Mouse (Mus musculus): ENCODE data around the gene Gjb4. TPM values are rescaled to one million over a fixed set of nuclear protein-coding genes. Genes with fewer than 3 reads are reported as not detected.

Gene Gjb4
- total RNA-seq (2021), result not detected
- long read RNA-seq, experiment 1, result 0 reads
- long read RNA-seq, experiment 2, result 0 reads

DNA sequence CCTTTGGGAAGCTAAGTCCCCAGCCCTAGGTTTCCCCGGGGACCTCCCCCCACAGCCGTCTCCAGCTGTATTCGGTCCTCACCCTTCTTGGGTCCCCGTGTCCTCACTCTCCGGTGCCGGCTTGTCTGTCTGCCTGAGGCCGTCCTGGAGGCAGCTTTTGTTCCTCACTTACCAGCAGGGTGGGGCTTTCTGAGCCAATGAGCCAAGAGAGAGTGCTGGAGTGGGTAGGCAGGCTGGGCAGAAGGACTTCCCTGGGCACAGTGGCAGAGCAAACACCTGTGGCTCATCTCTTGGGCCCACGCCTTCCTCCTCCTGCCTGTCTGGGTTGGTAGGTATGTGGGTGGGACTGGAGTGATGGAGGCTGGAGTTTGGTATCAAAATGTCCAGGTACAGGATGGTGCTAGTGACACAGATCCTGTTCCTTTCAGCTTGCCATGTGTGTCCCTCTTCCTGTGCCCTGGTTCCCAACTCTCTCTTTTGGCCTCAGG, at the start of gene Gjb4:
TSS of gene Gjb4 (minus strand) at position 131 of the 488 bp plus-strand sequence.
- intact Hi-C loops (cut with DNase I), result no loop called here
- no peak for DNase-seq (ENCODE audit: low spot score in 2 of 2)

DNA sequence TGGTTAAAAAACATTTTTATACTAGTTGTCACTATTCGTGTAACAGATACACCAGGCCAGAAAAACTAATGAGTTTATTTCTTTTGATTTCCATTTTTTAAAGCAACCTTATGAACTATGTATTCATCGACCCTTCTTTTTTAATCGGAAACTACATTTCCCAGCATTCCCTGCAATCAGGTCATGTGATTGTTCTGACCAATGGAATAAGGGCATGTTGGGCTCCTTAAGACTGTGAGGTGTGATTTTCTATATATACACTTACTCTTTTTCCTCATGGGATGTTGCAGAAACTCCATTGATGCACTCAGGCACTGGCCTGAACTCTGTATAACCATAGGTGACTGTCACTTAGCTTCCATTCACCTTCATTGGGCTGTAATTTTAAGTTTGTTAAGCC, 48.7 kb upstream of the Gjb4 start:
- DNase-seq (ENCODE audit: low spot score in 2 of 2), result peak in 1 of 2 experiments; percentile 28
- intact Hi-C loops (cut with DNase I), result no loop called here

DNA sequence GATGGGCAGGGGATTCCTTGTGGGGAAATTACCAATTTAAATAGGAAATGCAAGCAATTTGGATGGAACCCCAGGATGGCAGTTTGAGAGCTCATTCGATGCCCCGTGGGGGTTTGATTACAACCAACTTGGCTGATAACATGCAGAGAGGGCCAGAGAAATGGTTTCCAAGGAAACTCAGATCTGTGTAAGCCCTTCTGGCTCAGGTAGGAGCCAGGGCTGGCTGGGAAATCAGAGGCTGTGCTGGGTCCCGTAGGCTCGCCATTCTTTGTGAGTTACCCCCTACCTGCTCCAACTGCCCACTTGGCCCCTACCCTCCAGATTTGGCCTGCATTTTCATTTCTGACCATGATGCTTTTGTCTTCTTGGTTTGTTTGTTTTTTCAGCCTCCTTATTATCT, 48.3 kb upstream of the Gjb4 start:
- intact Hi-C loops (cut with DNase I), result no loop called here
- DNase-seq (ENCODE audit: low spot score in 2 of 2), result no peak

DNA sequence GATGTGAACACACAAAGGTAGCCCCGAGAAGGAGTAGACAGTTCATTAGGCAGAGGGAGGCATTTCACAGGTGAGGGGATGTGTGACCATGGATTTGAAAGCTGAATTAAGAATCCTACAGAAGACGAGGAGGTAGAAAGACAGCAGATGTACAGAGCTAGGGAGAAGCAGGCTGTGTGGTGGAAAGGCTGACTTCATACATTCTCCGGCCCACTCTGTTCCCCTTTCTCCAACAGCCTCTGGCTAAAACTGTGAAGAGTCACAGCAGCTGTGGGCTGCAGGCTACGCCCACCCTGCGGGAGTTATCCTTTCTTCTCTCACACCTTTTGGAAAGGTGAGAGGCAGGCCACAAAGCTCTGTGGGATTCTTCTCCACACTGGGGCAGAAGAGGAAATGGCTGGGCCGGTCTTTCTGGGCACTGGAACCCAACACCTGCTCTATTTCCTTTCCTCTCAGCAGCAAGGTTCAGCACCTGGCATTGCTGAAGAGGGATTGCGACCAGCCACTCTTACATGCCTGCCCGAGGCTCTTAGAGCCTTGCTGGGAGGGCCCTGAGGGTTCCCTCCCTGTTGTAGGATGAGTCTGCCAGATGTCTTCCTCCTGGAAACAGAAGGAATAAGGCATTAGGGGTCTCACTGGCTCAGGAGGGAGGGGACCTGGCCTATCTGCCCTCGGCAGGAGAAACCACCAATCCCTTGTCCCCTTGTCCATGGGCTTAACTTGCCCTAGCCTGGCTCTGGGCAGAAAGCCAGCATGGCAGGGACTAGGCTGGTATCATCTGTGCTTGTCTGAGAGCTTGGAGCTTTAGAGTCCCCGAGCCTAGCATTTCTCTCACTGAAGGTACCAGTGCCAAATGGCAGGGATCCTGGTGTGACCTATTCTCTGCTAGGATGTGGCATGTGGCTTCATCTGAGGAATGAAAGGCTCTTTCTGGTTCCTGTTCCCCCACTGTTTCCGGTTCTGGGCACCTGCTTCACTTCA, 46.6 kb upstream of the Gjb4 start:
- intact Hi-C loops (cut with DNase I), result no loop called here
- DNase-seq (ENCODE audit: low spot score in 2 of 2), result peak in 1 of 2 experiments; percentile 20

DNA sequence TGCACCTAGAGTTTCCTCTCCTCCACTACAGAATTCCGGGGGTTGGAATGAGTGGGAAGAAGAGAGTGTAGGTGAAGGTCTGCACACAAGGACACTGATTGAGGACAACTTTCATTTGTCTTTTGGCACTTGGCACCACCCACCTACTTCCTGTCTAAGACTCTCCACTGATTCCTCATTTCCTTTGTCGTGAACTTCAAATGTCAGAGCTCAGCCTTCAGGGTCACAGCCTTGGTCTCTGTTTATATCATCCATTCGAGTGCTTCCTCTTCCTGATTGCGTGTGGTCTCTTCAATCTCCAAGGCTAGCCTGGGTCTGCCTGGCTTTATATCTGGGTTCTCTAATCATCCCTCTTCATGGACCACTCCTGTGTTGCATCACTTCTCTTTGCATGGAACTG, 41.7 kb upstream of the Gjb4 start:
- intact Hi-C loops (cut with DNase I), result no loop called here
- no peak for DNase-seq (ENCODE audit: low spot score in 2 of 2)

DNA sequence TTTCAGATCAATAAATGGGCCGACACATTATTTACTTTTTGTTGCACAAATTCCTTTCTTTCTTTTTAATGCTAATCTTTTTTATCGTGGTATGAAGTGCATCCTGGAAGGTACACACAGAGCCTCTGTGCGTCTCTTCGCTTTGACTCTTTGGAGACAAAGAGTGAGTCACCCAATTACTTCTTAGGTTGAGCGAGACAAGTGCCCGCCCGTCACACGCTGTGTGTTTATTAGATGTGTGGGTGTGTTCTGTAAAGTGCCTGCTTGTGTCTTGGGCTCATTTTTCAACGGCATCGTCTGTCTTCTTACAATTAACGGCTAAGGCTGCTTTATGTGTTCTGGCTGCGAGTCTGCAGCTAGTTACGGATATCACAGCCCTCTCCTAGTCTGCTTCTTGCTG, 35.8 kb upstream of the Gjb4 start:
- intact Hi-C loops (cut with DNase I), result no loop called here

DNA sequence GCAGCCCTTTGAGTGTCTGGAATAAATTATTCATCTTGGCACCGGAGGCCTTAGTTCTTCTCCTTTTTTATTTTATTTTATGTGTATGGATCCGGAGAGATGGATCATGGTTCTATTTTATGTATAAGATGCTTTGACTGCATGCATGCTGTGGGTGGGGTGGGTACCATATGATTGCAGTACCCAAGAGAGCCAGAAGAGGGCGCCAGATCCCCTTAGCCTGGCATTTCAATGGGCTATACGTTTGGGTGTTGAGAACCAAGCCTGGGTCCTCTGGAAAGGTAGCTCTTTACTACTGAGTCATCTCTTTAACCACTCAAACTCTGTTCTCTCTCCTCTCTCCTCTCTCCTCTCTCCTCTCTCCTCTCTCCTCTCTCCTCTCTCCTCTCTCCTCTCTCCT, 23.5 kb upstream of the Gjb4 start:
- no peak for DNase-seq (ENCODE audit: low spot score in 2 of 2)
- intact Hi-C loops (cut with DNase I), result no loop called here

More for the DNA sequence above, 35.8 kb upstream of the Gjb4 start:
- peak in 1 of 2 experiments; percentile 25 for DNase-seq (ENCODE audit: low spot score in 2 of 2)

DNA sequence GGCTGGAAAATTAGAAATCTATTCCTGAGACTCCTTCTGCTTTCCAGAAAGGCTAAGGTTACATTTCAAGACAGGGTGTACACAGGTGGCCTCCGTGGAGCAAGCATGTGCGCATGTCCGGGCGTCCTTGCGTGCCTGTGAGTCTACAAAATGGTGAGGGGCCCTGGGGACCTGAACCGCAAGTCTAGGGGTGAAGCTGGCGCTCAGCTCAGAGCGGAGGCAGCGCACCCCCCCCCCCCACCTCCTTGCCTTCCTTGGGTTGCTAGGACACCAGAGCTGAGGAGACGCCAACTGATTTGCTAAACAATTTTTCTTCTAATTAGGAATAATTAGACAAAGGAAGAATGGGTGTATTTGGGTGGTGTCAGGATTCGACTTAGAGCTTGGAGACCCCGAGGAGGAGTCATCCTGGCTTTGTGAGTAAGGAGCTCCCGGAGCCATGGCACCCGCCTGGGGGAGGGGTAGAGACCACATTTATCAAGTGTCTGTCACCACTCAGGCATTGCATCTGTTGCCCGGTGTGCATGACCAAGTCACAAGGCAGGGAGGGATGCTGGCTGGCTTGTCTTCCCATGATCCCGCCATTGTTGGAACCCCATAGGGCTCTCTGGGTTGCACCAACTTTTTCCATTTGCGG, 21.8 kb upstream of the Gjb4 start:
- intact Hi-C loops (cut with DNase I), result no loop called here
- no peak for DNase-seq (ENCODE audit: low spot score in 2 of 2)

DNA sequence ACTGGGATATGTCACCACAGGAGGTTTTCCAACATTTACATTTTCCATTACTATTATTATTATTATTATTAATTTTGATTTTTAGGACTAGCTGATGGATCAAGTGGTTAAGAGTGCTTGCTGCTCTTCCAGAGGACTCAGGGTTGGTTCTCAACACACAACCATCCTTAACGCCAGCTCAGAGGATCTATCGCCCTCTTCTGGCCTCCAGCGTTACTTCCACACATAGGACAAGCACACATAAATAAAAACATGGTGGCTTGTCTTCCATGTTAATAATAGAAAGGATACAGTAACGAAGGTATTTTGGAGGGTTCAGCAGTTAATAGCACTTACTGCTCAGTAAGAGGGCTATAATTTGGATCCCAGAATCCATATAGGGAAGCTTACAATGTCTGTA, 20.8 kb upstream of the Gjb4 start:
- no peak for DNase-seq (ENCODE audit: low spot score in 2 of 2)
- intact Hi-C loops (cut with DNase I), result no loop called here

DNA sequence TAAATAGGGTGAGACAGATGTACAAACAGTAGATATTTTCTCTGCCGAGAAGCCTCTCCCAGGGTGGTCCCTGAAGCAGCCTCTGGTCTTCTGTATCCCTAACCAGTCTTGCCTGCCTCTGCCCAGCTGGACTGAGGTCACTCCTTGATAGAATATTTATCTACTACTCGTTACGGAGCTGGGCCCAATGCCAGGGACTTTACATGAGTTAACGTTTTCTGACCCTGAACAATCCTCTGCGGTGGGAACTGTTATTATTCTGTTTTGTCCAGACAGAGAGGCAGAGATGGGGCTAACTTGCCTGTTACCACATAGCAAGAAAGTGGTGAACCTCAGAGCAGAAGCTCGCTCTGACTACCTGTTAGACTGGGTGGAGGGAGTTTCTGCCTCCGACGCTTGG, 19.6 kb upstream of the Gjb4 start:
- intact Hi-C loops (cut with DNase I), result no loop called here
- no peak for DNase-seq (ENCODE audit: low spot score in 2 of 2)

DNA sequence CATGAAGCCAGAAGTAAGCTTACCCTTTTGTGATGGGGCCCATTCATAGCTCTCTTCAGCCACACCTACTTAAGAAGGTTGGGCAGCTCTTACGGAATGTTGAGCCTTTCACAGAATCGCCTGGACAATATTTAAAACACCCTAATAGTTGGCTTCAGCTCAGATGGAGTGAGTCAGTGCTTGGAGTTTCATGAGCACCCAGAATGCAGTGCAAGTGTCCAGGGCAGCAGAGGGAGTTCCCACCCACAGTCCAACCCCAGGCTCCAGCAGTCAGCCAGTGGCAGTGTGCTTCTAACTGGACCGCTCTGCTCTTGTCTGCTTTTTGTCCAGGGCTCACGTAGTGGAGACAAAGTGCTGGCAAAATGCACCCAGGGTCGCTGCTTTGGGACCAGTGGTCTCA, 17.7 kb upstream of the Gjb4 start:
- intact Hi-C loops (cut with DNase I), result no loop called here
- DNase-seq (ENCODE audit: low spot score in 2 of 2), result no peak

DNA sequence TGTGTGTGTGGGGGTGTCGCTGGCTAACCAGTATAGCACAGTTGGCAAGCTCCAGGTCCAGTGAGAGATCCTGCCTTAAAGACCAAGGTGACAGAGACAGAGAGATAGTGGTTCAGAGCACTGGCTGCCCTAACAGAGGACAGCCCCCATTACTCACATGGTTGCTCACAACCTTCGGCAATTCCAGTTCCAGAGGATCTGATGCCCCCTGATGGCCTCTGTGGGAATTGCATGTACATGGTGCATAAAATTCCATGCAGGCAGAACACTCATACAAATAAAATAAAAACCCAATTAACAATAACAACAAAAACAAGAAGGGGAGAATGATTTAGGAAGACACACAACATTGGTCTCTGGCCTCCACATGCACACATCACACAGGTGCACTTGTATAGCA, 16.6 kb upstream of the Gjb4 start:
- intact Hi-C loops (cut with DNase I), result no loop called here
- no peak for DNase-seq (ENCODE audit: low spot score in 2 of 2)

DNA sequence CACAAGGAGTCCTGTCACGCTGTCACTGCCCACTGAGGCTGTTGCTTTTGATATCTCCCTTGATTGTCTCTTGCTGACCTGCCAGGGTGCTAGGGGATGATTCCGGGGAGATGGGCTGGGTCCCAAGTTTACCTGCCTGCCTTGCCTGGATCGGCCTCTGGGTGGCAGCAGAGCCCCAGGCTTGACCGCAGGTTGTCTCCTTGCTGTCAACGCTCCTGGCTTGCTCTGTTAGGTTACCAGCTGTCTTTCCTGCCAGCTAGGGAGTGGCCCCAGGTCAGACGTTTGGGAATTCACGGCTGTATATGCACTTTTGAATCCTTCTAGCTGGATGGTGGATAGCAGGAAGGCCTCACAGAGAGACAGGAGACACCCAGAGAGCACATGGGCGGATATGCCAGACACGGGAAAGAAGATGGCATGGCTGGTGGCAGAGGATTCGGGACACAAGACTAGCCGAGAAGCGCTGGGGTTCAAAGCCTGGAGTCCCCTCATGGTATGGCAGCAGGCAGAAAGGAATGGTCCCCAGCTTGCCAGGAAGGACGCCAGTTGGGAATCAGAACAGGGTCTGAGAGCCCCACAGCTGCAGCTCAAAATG, 14.6 kb upstream of the Gjb4 start:
- DNase-seq (ENCODE audit: low spot score in 2 of 2), result peak; percentile 38 to 81
- intact Hi-C loops (cut with DNase I), result no loop called here

DNA sequence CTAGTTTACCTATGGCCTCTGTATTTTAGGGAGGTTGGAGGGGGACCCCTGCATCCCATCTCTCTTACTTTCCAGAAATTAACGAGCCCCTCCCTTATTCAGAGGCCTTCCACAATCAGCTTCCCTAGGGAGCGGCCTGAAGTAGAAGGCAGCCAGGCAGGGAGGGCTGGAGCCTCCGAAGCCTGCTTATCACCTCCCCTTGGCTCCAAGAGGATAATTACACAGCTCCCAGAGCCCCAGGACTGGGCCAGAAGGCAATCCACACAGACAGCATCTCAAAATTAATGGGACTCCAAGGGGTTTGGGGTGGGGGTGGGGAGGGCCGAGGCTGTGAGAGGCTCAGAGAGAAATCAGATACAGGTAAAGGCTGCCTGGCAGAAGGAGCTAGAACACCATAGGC, 12.0 kb upstream of the Gjb4 start:
- no peak for DNase-seq (ENCODE audit: low spot score in 2 of 2)
- intact Hi-C loops (cut with DNase I), result no loop called here

DNA sequence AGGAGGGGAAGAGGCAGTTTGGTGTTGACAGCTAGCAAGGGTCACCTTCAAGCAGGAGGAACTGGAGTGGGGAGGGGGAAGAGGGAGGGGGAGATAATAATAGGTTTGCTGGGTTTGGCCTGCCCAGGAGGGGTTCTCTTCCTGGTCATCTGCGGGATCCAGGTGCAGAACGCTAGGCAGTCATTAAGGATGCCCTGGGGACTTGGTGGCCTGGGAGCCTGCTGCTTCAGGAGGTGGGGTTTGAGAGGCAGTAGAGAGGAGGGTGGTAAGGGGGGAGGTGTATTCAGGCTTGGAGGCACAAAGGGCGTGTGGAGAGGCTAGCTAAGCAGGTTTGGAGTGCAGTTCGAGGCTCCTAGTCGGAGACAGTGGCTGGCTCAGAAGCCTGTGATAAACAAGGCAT, 11.6 kb upstream of the Gjb4 start:
- intact Hi-C loops (cut with DNase I), result no loop called here
- no peak for DNase-seq (ENCODE audit: low spot score in 2 of 2)

DNA sequence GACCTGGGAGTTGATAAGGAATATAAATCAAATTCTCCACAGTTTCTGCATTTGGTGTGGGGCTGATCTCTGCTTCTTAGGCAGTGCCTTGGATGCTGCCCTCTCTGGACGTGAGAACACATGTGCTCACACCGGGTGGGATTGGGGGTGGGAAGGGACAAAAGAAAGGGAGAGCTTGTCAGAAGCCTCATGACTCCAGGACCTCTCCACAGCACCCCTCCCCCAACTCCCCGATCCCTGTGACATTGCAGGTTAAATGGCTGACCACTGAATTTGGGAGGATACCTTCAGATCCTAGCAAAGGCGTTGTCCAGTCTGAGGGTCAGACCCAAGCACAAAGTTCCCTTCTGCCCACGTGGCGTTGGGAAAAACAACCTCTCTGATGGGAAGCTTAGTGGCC, 10.6 kb upstream of the Gjb4 start:
- DNase-seq (ENCODE audit: low spot score in 2 of 2), result no peak
- intact Hi-C loops (cut with DNase I), result no loop called here

DNA sequence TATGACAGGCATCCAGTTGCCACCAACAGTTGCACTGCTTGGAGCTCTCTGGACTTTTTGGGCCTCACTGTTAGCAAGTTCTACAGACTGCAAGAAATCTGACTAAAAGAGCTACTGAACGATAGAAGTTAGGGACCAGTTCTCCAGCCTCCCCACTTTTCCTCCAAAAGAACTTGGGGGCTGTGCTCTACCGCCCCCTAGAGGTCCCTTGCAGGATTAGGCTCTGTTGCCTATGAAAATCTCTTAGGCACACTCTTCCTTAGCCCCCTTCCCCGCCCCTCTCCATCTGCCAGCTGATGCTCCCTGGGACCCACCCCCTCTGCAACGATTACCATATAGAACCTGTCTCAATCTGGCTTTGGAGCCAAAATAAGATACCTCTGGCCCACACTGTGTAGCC, 9.4 kb upstream of the Gjb4 start:
- no peak for DNase-seq (ENCODE audit: low spot score in 2 of 2)
- intact Hi-C loops (cut with DNase I), result no loop called here

DNA sequence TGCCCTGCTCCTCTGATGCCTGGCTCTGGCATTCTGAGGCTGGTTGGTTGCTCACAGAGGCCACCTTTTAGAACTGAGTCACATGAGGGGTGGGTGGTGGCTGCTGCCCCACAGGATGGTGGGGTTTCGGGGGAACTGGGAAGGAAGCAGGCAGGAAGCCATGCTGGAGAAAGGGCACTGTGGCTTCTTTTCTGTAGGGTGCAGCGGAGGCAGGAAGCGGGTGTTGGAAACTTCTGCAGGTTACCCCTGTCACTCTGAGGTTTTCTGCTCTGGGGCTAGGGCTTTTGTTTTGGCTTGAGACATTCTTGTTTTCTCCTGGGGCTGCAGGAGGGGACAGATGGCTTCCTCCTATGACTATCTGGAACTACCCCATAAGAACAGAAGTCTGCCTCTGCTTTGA, 8.6 kb upstream of the Gjb4 start:
- no peak for DNase-seq (ENCODE audit: low spot score in 2 of 2)
- intact Hi-C loops (cut with DNase I), result no loop called here

DNA sequence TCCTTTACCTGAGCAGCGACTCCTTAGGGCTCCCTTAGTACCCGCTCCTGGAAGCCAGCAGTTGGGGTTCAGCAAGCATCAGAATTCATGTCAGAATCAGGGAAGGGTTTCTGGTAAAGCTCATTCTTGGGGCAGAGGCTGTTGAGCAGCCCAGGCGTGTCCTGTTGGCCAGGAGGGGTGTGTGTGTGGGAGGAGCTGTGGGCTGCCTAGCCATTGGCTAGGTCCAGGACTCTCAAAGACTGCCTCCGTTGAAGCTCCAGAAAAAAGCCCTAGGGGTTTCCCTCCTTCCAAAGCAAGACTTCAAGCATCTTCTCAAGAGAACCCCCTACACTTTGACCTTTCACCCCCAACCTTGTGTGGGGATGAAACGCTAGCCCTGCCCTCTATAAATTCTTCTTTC, 4.1 kb upstream of the Gjb4 start, which contains the start of gene Gjb5:
TSS of gene Gjb5 (minus strand) at position 164 of the 400 bp plus-strand sequence.
- DNase-seq (ENCODE audit: low spot score in 2 of 2), result no peak
- intact Hi-C loops (cut with DNase I), result no loop called here

All from left cerebral cortex, postnatal 14 days (tissue).